Mouse (Mus musculus): Measurements from ENCODE around the gene Mus81. TPM values are rescaled to one million over a fixed set of nuclear protein-coding genes. Genes with fewer than 3 reads are reported as not detected.
A peak's percentile ranks its signal among the peaks of the same experiment; 100 is the strongest.

Mus81 gene
- 35.5 and 36.6 TPM in 2 replicates for polyA plus RNA-seq (2015; fragmentation: Nextera tagmentation; extraction: Ambion mirVana)

DNA sequence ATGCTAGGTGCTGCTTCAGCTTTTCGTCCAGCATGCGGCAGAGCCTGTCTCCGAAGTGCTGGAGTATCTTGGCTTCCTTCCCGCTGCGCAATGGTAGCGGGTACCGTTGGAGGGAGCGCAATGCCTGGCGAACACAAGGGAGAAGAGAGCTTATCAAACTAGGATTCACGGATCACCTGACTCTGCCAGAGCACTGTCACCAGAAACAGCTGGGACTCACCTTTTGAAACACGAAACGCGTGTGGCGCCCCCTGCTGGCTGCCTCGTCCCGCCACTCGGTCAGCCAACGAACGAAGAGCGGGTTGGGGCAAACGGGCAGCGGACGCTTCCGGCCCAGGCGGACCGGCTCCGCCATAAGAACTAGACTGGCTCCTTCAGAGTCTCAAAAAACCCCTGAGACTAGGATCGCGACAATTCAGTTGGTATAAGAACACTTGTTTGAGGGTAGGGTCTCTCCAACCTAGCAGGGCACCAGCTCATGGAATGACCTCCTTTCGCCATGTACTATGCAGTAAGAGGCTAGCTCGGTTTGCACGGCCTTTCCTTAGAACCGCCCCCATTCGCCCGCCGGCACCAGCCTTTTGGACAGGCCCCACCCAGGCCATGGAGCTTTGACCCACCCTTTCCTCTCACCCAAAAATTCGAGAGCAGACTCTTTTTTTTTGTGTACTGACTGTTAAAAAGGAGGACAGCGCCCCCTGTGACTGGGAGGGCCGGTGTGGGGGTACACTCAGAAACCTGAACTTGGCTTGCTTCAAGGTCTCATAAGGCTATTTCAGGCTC, at the start of gene Mus81:
TSS of gene Mus81 (minus strand) at position 635 of the 783 bp plus-strand sequence.
- 0% methylated on average over 39 of the region's 39 CpGs for WGBS
- Histone ChIP-seq H3K27me3 (no peaks in the 10 kb centered on the region), H3K4me1 (peaks cover 44% of the 10 kb centered on the region), H3K4me3 (peak within 1 kb of the TSS; percentile 50), H3K9ac (peak within 1 kb of the TSS; percentile 41), H3K9me3 (no peaks in the 10 kb centered on the region), H3K27ac (peak within 1 kb of the TSS; percentile 97), H3K4me2 (peak within 1 kb of the TSS; percentile 70), H3K36me3 (peaks cover 39% of the 10 kb centered on the region)
- peak; percentile 78 for ATAC-seq (ENCODE audit: insufficient number of reproducible peaks, low FRiP score, low TSS enrichment, low read depth)

DNA sequence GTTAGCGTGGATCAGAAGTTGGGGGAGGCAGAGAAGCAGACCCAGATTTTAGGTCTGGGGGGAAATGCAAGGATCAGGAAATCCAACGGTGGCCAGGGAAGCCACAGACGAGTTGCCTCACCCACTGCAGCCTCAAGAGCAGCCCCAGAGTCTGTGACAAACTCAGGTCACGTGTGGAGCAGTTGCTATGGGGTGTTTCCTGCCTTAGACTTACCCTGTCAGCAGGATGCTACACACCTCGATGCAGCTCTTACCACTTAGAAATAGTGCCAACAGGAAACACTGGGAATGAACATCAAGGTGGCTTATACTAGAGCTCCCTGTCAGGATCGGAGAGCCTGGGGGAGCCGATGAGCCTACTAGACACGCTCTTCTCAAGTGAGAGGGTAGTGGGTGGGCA, 44.3 kb upstream of the Mus81 start:
- H3K9me3 ChIP-seq, result no peaks in the 10 kb centered on the region
- H3K4me2 ChIP-seq, result no peak overlapping the region

DNA sequence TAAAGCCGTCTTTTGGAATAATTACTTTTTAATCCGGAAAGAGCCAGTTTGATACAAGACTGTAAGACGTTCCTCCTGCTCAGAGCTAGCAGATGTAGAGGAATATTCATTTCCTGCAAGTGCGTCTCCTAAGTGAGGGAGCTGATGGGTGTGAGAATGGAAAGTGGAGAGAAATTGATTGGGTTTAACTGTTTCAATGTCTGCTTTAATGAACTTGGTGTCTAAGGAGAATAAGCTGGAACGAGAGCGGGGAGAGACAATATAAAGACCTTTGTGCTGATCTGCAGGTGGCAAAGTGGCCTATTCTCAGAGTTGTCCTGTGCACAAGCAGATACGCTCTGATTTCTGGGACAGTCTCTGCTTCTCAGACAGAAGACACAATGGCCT, 41.9 kb upstream of the Mus81 start:
- no peak for ATAC-seq (ENCODE audit: insufficient number of reproducible peaks, low FRiP score, low TSS enrichment, low read depth)
- Histone ChIP-seq H3K9ac (no peak overlapping the region), H3K4me1 (peaks cover 12% of the 10 kb centered on the region), H3K36me3 (no peaks in the 10 kb centered on the region), H3K9me3 (no peaks in the 10 kb centered on the region), H3K27ac (peak overlapping the region; percentile 1; the same call in 1 of the 2 replicates), H3K4me2 (no peak overlapping the region), H3K27me3 (no peaks in the 10 kb centered on the region; the same call in 1 of the 2 replicates), H3K4me3 (no peak overlapping the region)
- 50% methylated on average over 7 of the region's 7 CpGs for WGBS

More for the DNA sequence above, 44.3 kb upstream of the Mus81 start:
- no peaks in the 10 kb centered on the region for H3K36me3 ChIP-seq
- no peak overlapping the region for H3K4me3 ChIP-seq
- peaks cover 5% of the 10 kb centered on the region for H3K27me3 ChIP-seq
- WGBS, result 59% methylated on average over 8 of the region's 8 CpGs
- H3K27ac ChIP-seq, result no peak overlapping the region
- ATAC-seq (ENCODE audit: insufficient number of reproducible peaks, low FRiP score, low TSS enrichment, low read depth), result no peak
- no peak overlapping the region for H3K9ac ChIP-seq
- peaks cover 12% of the 10 kb centered on the region for H3K4me1 ChIP-seq

DNA sequence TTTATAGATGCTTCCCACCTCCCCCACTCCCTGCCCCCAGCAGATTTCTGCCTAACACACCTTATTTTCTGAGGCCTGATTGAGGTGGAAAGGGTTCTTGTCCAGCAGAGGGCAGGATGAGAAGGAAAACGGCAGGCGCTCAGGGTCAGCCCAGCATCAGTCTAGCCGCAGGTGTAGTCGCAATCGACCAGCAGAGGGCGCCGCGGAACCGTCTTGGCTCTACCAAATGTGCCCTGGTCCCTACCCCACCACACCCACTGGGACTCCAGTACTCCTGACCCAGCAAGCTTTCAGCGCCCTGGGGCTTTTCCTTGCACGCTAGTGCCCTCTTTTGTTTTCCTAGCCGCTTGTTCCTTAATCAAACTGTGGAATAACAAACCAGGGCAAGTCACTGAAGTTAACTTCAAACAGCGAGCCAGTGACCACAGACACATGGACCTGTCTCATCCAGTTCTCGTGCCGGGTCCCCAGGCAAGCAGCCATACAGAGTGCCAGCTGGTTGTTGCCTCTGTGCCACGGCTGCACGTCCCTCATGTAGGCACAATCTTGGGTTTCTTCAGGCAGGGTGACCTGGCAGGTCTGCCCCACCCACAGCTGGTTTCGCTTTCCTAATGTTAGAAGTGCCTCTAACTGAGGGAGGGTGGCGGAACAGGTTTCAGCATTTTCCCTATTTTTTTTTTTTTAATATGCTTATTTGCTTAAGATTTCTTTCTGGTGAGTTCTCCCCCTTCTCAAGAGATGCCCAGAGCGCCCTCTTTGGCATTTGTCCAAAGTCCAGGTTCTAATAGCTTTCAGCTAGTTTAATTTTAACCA, 41.3 kb upstream of the Mus81 start:
- Histone ChIP-seq H3K9me3 (no peaks in the 10 kb centered on the region), H3K36me3 (no peaks in the 10 kb centered on the region), H3K4me3 (peak overlapping the region; percentile 24), H3K9ac (0 out of 2 replicates have a peak overlapping the region, but pooled peaks have one; percentile 1), H3K4me1 (peaks cover 12% of the 10 kb centered on the region), H3K27me3 (no peaks in the 10 kb centered on the region; the same call in 1 of the 2 replicates), H3K4me2 (peak overlapping the region; percentile 43), H3K27ac (peak overlapping the region; percentile 28)
- peak; percentile 89 for ATAC-seq (ENCODE audit: insufficient number of reproducible peaks, low FRiP score, low TSS enrichment, low read depth)
- WGBS, result 12% methylated on average over 20 of the region's 20 CpGs

DNA sequence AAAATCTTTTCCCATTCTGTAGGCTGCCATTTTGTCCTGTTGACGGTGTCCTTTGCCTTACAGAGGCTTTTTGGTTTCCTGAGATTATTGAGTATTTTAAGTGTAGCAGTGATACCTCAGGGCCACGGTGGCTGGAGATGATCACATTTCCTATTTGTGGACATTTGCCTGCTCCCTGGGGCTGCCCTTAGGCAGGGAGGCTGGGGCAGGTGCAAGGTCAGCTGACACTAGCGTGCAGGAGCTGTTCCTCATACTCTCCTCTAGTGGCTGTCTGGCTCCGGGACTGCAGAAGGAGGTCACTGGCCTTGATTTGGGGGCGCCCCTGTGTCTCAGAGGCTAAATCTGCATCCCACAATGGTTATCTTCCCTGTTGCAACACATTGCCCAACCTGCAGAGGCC, 37.0 kb upstream of the Mus81 start:
- H3K4me2 ChIP-seq, result no peak overlapping the region
- WGBS, result 67% methylated on average over 5 of the region's 5 CpGs
- no peaks in the 10 kb centered on the region for H3K27me3 ChIP-seq
- H3K9me3 ChIP-seq, result no peaks in the 10 kb centered on the region
- ATAC-seq (ENCODE audit: insufficient number of reproducible peaks, low FRiP score, low TSS enrichment, low read depth), result no peak
- H3K36me3 ChIP-seq, result no peaks in the 10 kb centered on the region
- H3K4me3 ChIP-seq, result no peak overlapping the region
- H3K27ac ChIP-seq, result no peak overlapping the region
- no peak overlapping the region for H3K9ac ChIP-seq
- H3K4me1 ChIP-seq, result peaks cover 9% of the 10 kb centered on the region

DNA sequence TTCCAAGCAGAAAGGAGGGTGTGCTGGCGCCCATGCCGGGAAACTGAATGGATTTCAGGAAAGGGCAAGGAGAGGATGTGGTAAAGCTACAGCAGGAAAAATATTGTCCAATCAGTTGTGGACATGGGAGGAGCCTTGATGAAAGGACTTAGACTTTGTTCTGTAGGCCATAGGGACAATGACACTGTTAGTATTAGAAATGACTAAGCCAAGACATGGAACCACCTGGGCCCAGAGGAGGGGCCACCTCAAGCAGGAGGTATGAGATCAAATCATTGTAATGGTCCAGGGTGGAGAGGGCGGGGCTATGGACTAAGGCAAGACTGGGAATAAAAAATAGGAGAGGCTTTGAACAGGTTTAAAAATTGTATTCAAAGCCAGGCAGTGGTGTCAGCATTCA, 30.5 kb upstream of the Mus81 start:
- no peak for ATAC-seq (ENCODE audit: insufficient number of reproducible peaks, low FRiP score, low TSS enrichment, low read depth)
- no peaks in the 10 kb centered on the region for H3K4me1 ChIP-seq

DNA sequence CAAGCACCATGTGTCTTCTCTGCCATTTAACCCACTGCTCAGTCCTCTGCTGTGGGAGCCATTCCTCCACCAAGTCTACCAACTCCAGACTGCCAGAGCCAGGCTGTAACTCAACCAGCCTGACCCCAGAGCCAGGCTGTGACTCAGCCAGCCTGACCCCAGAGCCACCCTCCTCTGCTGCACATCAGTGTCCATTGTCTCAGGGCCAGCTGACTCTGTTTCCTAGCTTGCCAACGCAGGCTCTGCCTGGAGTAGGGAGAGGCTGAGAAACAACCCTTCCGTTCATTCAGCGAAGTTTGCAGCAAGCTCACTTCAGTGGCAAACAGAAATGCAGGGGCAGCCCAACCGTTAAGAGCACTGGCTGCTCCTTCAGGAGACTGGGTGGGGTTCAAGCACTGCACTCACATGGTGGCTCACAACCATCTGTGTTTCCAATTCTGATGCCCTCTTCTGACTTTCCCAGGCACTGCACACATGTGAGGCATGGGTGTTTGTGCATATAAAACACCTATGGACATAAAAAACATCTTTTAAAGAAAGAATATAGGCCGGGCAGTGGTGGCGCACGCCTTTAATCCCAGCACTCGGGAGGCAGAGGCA, 28.8 kb upstream of the Mus81 start:
- H3K27ac ChIP-seq, result no peak overlapping the region
- no peaks in the 10 kb centered on the region for H3K9me3 ChIP-seq
- no peaks in the 10 kb centered on the region for H3K36me3 ChIP-seq
- no peak overlapping the region for H3K4me2 ChIP-seq
- ATAC-seq (ENCODE audit: insufficient number of reproducible peaks, low FRiP score, low TSS enrichment, low read depth), result no peak
- WGBS, result 78% methylated on average over 8 of the region's 8 CpGs
- no peak overlapping the region for H3K9ac ChIP-seq
- no peak overlapping the region for H3K4me3 ChIP-seq
- H3K27me3 ChIP-seq, result no peaks in the 10 kb centered on the region
- H3K4me1 ChIP-seq, result 0 out of 2 replicates have a peak, but pooled peaks cover 2% of the 10 kb centered on the region

More for the DNA sequence above, 30.5 kb upstream of the Mus81 start:
- no peak overlapping the region for H3K4me3 ChIP-seq
- no peak overlapping the region for H3K4me2 ChIP-seq
- 89% methylated on average over 3 of the region's 3 CpGs for WGBS
- no peaks in the 10 kb centered on the region for H3K27me3 ChIP-seq
- no peaks in the 10 kb centered on the region for H3K36me3 ChIP-seq
- H3K9me3 ChIP-seq, result no peaks in the 10 kb centered on the region
- no peak overlapping the region for H3K9ac ChIP-seq
- no peak overlapping the region for H3K27ac ChIP-seq

DNA sequence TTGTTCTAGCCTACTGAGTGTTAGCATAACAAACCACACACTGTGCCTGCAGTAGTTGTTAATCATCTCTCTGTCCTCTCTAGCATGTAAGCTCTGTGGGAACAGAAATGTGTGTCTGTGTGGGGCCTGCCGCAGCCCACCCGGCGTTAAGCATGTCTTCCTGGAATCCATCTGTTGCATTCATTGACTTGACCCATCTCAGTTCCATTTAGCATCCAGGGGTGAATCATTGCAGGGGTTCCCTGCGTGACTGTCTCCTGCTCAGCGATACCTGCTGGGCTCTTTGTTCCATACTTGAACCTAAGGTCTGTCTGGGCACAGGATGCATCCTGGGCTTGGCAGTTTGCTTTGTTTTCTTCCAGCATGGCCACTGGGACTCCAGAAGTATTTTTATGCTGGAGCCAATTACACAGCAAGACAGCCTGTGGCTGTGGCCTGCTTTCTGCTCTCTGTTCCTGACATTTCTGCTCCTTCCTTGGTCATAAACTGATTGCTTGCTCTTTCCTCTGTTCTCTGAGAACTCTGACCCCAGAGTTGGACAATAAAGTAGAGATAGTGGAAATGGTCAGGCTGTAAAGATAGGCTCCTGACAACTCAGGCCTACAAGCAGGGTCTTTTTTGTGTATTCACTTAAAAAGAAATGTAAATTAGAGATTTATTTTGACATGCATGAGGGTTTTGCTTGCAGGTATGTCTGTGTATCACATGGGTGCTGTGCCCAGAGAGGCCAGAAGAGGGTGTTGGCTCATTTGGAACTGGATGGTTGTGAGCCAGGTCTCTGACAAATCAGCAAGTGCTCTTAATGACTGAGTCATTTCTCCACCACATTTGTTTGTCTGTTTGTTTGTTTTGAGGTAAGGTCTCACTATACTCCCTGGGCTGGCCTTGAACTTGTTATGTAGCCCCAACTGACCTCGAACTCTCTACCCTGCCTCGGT, 27.9 kb upstream of the Mus81 start:
- no peak for ATAC-seq (ENCODE audit: insufficient number of reproducible peaks, low FRiP score, low TSS enrichment, low read depth)
- Histone ChIP-seq H3K27ac (no peak overlapping the region), H3K36me3 (no peaks in the 10 kb centered on the region), H3K9ac (no peak overlapping the region), H3K4me3 (no peak overlapping the region), H3K27me3 (no peaks in the 10 kb centered on the region), H3K4me1 (peaks cover 4% of the 10 kb centered on the region; the same call in 1 of the 2 replicates), H3K4me2 (no peak overlapping the region), H3K9me3 (no peaks in the 10 kb centered on the region)
- WGBS, result 86% methylated on average over 7 of the region's 7 CpGs

DNA sequence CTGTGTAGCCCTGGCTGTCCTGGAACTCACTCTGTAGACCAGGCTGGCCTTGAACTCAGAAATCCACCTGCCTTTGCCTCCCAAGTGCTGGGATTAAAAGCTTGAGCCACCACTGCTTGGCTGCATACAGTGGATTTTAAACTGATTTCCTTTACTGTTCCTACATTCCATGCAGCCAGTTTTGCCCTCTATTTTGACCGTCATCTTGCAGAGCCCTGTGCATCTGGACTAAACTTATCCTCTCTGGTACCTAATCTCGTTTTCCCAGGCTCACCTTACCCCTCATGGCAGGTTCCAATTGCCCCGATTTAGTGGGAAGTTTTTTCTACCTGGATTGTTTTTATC, 24.8 kb upstream of the Mus81 start:
- no peaks in the 10 kb centered on the region for H3K36me3 ChIP-seq
- peaks cover 18% of the 10 kb centered on the region for H3K4me1 ChIP-seq
- no peaks in the 10 kb centered on the region for H3K9me3 ChIP-seq
- no peak for ATAC-seq (ENCODE audit: insufficient number of reproducible peaks, low FRiP score, low TSS enrichment, low read depth)
- no peaks in the 10 kb centered on the region for H3K27me3 ChIP-seq
- no peak overlapping the region for H3K27ac ChIP-seq
- no peak overlapping the region for H3K4me3 ChIP-seq
- 82% methylated on average over 3 of the region's 3 CpGs for WGBS
- H3K9ac ChIP-seq, result no peak overlapping the region
- no peak overlapping the region for H3K4me2 ChIP-seq

DNA sequence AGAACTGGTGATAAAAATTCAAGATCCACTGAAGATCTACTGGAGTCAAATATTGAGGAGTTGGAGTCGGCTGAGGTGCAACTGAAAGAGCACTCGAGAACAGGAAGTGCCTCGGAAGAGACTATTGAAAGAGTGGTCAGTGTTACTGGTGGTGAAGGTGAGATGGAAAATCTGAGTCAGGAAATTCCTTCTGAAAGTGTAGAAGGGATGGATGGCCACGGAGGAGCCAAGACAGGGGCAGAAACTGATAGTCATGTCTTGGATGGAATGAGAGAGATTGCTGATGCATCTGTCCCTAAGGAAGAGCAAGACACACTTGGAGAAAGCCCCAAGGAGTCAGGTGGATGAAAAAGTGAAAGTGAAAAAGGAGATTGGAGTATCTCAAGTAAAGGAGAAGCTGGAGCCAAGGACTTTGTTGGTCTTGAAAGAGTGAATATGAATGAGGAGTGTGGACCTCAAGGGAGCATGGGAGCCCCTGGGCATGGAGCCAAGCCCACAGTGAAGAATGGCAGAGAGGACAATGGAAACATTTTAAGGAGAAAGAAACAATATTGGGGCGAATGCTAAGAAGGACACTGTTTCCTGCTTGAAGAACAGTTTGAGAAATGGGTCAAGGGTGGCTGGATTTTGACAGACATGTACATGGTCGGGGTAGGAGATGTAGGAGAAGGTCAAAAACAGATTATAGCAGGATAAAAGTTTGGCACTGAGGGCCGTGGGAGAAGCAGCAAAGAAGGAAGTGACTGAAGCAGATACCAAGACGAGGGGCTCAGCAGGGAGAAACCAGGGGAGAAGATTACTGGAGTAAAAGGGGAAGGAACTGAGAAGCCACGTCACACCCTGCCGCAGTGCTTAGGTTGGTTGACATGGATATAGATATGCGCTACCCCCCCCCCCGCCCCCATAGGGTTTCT, 24.1 kb upstream of the Mus81 start:
- Histone ChIP-seq H3K9ac (no peak overlapping the region), H3K9me3 (no peaks in the 10 kb centered on the region), H3K4me3 (0 out of 2 replicates have a peak overlapping the region, but pooled peaks have one; percentile 3), H3K4me1 (peaks cover 18% of the 10 kb centered on the region), H3K36me3 (no peaks in the 10 kb centered on the region), H3K27me3 (no peaks in the 10 kb centered on the region), H3K27ac (no peak overlapping the region), H3K4me2 (no peak overlapping the region)
- WGBS, result 86% methylated on average over 12 of the region's 12 CpGs
- no peak for ATAC-seq (ENCODE audit: insufficient number of reproducible peaks, low FRiP score, low TSS enrichment, low read depth)
